ENCODE assay signal across 24 mouse cellular contexts in the genomic region with DNA sequence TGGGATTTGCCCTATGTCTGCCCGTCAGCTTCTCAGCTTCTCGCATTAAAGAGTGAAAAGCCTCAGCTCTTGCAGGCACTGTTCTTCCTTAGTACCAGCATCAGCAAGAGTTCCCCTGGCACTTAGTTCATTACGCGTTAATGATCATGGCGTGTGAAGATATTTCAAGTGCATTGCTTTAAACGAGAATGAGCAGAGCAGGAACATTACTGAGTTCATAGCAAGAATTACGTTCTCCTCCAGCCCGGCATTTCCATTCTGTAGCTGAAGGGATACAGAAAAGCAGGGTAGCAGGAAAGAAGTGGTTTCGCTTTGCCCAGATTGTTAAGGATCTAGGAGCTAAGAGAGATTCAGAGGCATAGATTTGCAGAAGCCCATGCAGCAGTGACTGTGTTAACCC. TPM values are rescaled to one million over a fixed set of nuclear protein-coding genes. Genes with fewer than 3 reads are reported as not detected.
DNase-seq lines count a peak whose midpoint lies in the region; ATAC-seq lines count a peak whose summit lies in the region.
"Had no signal": no experiment of that assay in that cellular context is flagged by ENCODE, and none has a peak within 500 bp of the region (broad histone marks: within the 10 kb centered on the region; RNA-seq: fewer than 3 reads in every experiment).

No protein-coding gene starts in this region.

- WGBS in midbrain, embryonic 14.5 days, result 74% methylated on average over 9 of the region's 9 CpGs
- WGBS in midbrain, embryonic 10.5 days, result 89% methylated on average over 9 of the region's 9 CpGs
- WGBS in midbrain, embryonic 15.5 days, result 72% methylated on average over 9 of the region's 9 CpGs

- H3K36me3 ChIP-seq in midbrain, embryonic 14.5 days (ENCODE audit: control insufficient read depth, insufficient read depth, low read length), result no peaks in the 10 kb centered on the region
- H3K36me3 ChIP-seq in midbrain, embryonic 10.5 days, result peaks cover 69% of the 10 kb centered on the region
- no peaks in the 10 kb centered on the region for H3K36me3 ChIP-seq in midbrain, embryonic 15.5 days (replicated peaks)
- H3K36me3 ChIP-seq: heart, embryonic 12.5 days; intestine, embryonic 15.5 days; lung, embryonic 15.5 days had no signal

- no peak overlapping the region for H3K4me2 ChIP-seq in midbrain, embryonic 14.5 days (ENCODE audit: low read length)
- H3K4me2 ChIP-seq in midbrain, embryonic 15.5 days, result no peak overlapping the region
- H3K4me2 ChIP-seq: heart, embryonic 12.5 days; intestine, embryonic 15.5 days; lung, embryonic 15.5 days; midbrain, embryonic 12.5 days had no signal

- no peak overlapping the region for H3K9ac ChIP-seq in midbrain, embryonic 14.5 days (replicated peaks; ENCODE audit: low read length)
- H3K9ac ChIP-seq in midbrain, embryonic 15.5 days, result no peak overlapping the region
- H3K9ac ChIP-seq: heart, embryonic 12.5 days; intestine, embryonic 15.5 days; liver, embryonic 14.5 days; lung, embryonic 15.5 days; midbrain, embryonic 12.5 days had no signal

- H3K4me1 ChIP-seq in midbrain, embryonic 14.5 days (ENCODE audit: control insufficient read depth, insufficient read depth, low read length), result peaks cover 31% of the 10 kb centered on the region
- peaks cover 69% of the 10 kb centered on the region for H3K4me1 ChIP-seq in midbrain, embryonic 10.5 days
- peaks cover 40% of the 10 kb centered on the region for H3K4me1 ChIP-seq in midbrain, embryonic 15.5 days

- no peaks in the 10 kb centered on the region for H3K27me3 ChIP-seq in midbrain, embryonic 14.5 days (ENCODE audit: control insufficient read depth, insufficient read depth, low read length)
- peaks cover 22% of the 10 kb centered on the region for H3K27me3 ChIP-seq in midbrain, embryonic 10.5 days (ENCODE audit: low read depth, poor library complexity, severe bottlenecking)
- H3K27me3 ChIP-seq in midbrain, embryonic 15.5 days (replicated peaks), result no peaks in the 10 kb centered on the region
- H3K27me3 ChIP-seq: heart, embryonic 12.5 days; intestine, embryonic 15.5 days; lung, embryonic 15.5 days had no signal

- H3K9me3 ChIP-seq in midbrain, embryonic 14.5 days (ENCODE audit: control insufficient read depth, low read length), result no peaks in the 10 kb centered on the region
- H3K9me3 ChIP-seq in midbrain, embryonic 10.5 days (replicated peaks), result no peaks in the 10 kb centered on the region
- H3K9me3 ChIP-seq in midbrain, embryonic 15.5 days, result no peaks in the 10 kb centered on the region
- H3K9me3 ChIP-seq: heart, embryonic 12.5 days; intestine, embryonic 15.5 days; lung, embryonic 15.5 days; midbrain, embryonic 12.5 days had no signal

- H3K4me3 ChIP-seq in midbrain, embryonic 14.5 days (replicated peaks; ENCODE audit: low read depth, low read length), result no peak overlapping the region
- no peak overlapping the region for H3K4me3 ChIP-seq in midbrain, embryonic 10.5 days
- no peak overlapping the region for H3K4me3 ChIP-seq in midbrain, embryonic 15.5 days
- H3K4me3 ChIP-seq: erythroblast, embryonic 14.5 days; heart, embryonic 12.5 days; intestine, embryonic 15.5 days; lung, embryonic 15.5 days; midbrain, embryonic 12.5 days had no signal

- no peak for DNase-seq in frontal cortex, postnatal 10 days (ENCODE audit: low spot score in 2 of 2)
- no peak for DNase-seq in midbrain, embryonic 14.5 days
- DNase-seq in midbrain, embryonic 10.5 days (ENCODE audit: low spot score), result no peak
- DNase-seq in heart, postnatal 4 days, result no peak
- DNase-seq in right cerebral cortex, postnatal 10 days (ENCODE audit: low spot score in 2 of 2), result no peak
- DNase-seq: adrenal gland, postnatal 36 days; B cell, adult 2 months; cerebellum, adult 2 months; cerebellum, postnatal 36 days; gastrocnemius, postnatal 10 days; heart, adult 11 months; kidney, postnatal 4 days; layer of hippocampus, adult 9-11 months; lung, postnatal 4 days; thymus, adult 18-20 months; thymus, postnatal 4 days had no signal

- H3K27ac ChIP-seq in midbrain, embryonic 14.5 days (replicated peaks; ENCODE audit: low read depth, low read length), result 0 out of 2 replicates have a peak overlapping the region, but pooled peaks have one; percentile 20
- no peak overlapping the region for H3K27ac ChIP-seq in midbrain, embryonic 10.5 days (replicated peaks)
- H3K27ac ChIP-seq in midbrain, embryonic 15.5 days, result peak overlapping the region; percentile 53; the same call in 1 of the 2 replicates
- H3K27ac ChIP-seq: intestine, embryonic 15.5 days; liver, embryonic 14.5 days; lung, embryonic 15.5 days; midbrain, embryonic 12.5 days had no signal

- peak; percentile 32 for ATAC-seq in frontal cortex, adult (ENCODE audit: low TSS enrichment)
- no peak for ATAC-seq in midbrain, embryonic 14.5 days (ENCODE audit: low FRiP score, low TSS enrichment)
- ATAC-seq in midbrain, embryonic 15.5 days (replicated peaks), result no peak
- ATAC-seq: intestine, embryonic 15.5 days had no signal

RNA-seq across cellular contexts. Expression of a gene that starts 10.5 kb away (rescaled TPM):
- polyA plus RNA-seq in midbrain, embryonic 14.5 days (2014; fragmentation: Nextera tagmentation; extraction: Ambion mirVana), result 44.7 and 48.5 TPM in 2 replicates
- 28.7 and 30.3 TPM in 2 replicates for polyA plus RNA-seq in midbrain, embryonic 10.5 days (2016; fragmentation: Nextera tagmentation; extraction: Ambion mirVana)
- 48.3 and 51.8 TPM in 2 replicates for polyA plus RNA-seq in midbrain, embryonic 15.5 days (2015; fragmentation: Nextera tagmentation; extraction: Ambion mirVana)
- 10 to 100 TPM; 19.9 to 21.2 TPM for total RNA-seq in heart, postnatal 4 days (2021)
